Mouse (Mus musculus) right cerebral cortex, adult 18-20 months (tissue): Measurements from ENCODE around the gene Pabpc1l.
"Not testable (repeated sequence)": the region's sequence is repeated elsewhere in the genome, so short reads cannot be mapped to it uniquely, and the experiment has no call there.

Source experiments
- DNase-seq: peaks from one replicate; pipeline ENCODE4 v3.0.0; 2022; ENCODE audit warnings: mixed read lengths

The Pabpc1l gene

DNA sequence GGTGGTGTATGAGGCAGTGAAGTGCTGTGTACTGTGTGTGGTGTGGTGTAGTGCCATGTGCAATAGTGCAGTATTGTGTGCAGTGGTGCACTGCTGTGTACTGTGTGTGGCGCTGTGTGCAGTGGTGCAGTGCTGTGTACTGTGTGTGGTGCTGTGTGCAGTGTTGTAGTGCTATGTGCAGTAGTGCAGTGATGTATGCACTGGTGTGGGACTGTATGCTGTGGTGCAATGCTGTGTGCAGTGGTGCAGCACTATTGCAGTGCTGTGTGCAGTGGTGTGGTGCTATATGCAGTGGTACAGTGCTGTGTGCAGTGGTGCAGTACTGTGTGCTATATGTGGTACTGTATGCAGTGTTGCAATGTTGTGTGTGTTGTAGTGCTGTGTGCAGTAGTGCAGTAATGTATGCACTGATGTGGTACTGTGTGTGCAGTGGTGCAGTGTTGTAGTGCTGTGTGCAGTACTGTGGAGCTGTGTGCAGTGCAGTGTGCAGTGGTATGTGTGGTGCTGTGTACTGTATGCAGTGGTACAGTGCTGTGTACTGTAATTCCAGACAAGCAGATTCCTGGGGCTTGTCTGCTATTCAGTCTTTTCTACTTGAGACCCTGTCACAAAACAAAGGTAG lies 13.3 kb downstream of the Pabpc1l start:
- DNase-seq, result no peak

DNA sequence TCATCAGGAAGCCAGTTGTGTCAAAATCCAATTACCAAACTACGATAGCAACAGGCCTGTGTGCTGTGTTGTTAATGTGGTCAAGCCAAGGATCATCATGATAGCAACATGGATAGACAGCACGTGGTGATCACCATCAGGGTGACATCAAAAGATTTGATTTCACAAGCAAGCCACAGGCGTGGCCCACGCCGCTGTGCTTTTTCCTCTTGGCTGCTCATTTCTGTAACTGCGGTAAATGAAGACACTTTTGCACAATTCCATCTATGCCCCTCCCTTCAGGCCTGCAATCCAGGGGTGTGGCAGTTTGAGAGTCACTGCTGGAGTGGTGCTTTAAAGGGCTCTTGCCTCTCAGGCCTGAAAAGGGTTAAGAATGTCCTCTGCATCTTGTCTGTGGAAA lies 15.7 kb downstream of the Pabpc1l start:
- no peak for DNase-seq

DNA sequence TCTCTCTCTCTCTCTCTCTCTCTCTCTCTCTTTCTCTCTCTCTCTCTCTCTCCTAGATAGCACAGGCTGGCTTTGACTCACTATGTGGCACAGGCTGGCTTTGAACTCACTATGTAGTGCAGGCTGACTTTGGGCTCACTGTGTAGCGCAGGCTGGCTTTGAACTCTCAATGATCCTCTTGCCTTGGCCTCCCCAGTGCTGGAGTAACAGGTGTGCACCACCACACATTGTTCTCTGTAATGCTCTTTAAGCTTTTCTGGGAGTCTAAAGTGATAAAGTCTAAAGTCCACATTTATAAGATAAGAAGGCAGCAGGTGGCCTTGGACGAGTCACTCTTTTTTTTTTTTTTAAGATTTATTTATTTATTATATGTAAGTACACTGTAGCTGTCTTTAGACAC lies 16.3 kb downstream of the Pabpc1l start:
- no peak for DNase-seq

DNA sequence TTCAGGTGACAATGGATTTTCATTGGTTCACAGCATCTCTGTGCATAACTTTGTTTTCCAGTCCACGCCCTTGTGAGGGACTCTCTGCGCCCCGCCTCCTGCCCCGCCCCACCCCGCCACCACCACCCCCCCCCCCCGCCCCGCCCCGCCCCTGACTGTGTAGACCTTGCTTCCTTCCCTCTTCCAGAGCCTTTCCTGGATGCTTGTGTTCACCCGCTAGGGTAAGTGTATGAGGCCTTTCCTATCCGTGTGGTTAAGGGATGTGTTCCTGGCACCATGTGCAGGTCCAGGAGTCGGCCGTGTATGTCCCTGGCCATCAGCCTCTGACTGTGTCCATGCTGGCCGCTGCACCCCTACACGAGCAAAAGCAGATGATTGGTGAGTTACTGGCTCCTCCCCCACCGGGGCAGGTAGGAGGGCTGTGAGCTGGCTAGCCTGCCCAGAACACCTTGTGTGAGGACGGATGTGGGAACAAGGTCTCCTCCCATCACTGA lies 22.0 kb downstream of the Pabpc1l start:
- DNase-seq, result no peak

DNA sequence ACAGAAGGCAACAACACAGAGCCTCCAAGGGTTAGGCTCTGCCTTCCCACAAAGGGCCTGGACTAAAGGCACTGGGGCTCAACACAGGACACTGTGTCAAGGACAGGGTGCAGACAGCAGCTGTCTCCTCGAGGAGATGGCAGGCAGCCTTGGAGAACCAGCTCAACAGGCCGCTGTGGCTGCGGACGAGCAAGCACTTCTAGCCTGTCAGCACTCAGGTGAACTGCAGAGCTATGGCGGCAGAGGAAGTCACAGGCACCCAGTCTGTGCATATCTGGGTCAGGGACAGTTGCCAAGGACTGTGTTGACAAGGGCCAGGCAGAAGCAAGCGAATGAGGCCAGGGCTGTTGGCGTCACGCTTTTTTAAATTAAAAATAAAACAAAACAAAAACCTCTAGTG lies 28.5 kb downstream of the Pabpc1l start:
- DNase-seq, result peak; percentile 33

DNA sequence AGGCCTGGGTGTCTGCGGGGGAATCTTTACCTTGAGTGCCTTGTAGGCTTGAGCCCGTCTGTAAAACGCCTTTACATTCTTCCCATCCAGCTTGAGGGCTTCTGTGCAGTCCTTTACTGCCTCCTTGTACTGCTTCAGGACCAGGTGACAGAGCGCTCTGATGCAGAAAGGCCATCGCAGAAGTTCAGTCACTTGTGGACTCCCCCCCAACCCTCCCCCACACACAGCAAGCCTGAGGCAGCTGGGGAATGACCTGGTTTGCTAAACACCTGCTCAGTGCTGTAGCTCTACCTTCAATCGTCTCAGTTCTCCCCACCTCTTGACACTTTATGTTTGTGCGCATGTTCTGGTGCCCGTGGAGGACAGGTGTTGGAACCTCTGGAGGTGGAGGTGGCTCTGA lies 29.4 kb downstream of the Pabpc1l start:
- no peak for DNase-seq

DNA sequence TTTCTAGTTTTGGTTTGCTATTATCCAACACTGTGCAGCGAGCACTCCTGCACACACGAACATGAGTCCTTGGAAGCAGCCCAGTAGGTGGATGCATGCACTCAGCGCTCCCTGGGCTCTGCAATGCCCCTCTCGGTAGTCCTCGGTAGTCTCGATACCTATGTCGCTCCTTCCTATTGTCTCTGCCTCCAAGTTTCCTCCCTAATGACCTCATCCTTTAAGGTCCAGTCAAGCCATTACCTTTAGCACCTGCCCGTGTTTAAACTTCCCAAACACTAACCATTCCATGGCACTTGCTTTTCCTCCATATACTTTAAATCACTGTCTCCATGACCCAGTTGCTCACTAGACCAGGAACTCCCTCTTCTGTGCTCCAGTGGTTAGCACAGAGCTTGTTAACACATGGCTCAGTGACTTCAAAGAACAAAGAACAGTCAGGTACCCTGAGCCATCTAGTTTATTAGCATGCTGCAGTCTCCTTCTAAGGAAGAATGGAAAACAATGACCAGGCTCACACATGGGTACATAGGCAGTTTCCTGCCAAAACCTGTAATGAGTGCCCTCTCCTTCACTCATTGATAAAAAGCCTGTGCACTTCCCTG lies 34.5 kb downstream of the Pabpc1l start:
- DNase-seq, result no peak

DNA sequence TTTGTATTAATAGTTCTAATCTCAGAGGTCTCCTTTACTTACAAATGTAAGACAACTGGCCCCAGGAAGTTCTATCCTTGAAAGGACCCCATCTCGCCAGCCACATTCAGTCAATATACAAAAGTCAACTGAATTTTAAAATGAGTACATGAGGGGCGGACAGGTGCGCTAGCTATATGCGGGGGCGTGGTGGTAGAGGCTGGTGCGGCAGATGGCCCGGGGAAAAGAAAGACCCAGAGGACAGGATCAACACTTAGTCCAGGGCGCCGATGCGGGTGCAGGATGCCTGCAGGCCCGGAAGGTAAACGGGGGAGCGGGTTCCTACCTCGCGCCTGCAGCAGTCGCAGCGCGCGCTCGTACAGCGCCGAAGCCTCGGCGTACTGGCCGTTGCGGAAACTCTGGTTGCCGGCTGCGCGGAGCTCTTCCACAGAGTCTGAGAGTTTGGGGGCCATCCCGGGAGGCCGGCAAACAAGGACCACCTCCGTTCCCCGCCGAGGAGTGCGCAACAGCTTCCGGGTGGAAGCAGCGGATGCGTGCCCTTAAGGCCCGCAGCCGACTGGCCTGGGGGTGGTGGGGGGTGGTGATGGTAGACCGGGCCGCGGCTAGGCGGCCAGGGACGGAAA lies 45.0 kb downstream of the Pabpc1l start, which contains the start of gene Stk4:
Stk4 (plus strand) TSS at position 181 of the 623 bp plus-strand sequence.
- no peak for DNase-seq

DNA sequence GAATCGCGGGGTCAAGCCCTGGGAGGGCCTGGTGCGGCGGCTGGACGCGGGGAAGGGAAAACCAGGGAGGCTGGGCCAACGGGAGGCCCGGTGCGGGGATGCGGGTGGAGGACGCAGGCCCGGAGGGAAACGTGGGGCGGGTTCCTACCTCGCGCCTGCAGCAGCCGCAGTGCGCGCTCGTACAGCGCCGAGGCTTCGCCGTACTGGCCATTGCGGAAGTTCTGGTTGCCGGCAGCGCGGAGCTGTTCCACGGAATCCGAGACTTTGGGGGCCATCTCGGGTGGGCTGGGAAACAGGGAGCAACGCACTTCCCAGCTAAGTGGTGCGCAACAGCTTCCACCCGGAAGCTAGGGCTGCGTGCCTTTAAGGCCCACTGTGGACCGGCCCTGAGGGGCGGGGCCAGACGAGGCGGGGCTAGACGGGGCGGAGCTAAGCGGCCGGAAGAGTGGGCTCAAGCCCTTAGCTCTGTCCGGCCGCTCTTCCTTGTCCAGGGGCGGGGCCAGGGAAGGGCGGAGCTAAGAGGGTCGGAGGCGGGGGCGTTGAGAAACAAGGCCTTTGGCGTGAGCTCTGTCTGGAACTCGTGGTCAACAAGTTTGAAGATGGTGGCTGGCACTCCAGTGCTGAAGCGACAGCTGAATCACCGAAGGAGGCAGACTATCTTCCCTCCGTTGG lies 45.7 kb downstream of the Pabpc1l start, which contains the start of gene Tomm34:
Tomm34 (minus strand) TSS at position 405 of the 672 bp plus-strand sequence.
- DNase-seq, result peak; percentile 91

DNA sequence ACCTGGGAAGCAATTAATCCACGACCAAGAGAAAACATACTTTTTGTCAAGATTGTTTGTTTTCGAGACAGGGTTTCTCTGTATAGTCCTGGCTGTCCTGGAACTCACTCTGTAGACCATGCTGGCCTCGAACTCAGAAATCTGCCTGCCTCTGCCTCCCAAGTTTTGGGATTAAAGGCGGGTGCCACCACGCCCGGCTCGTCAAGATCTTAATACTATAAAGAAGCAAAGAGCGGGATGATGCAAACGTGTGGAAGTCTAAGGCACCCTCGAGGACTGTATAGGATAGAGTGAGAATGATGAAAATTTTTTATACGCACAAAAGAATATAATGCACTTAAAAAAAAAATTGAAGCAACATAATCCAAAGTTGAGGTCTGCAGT lies 46.2 kb downstream of the Pabpc1l start:
- DNase-seq, result not testable (repeated sequence)

DNA sequence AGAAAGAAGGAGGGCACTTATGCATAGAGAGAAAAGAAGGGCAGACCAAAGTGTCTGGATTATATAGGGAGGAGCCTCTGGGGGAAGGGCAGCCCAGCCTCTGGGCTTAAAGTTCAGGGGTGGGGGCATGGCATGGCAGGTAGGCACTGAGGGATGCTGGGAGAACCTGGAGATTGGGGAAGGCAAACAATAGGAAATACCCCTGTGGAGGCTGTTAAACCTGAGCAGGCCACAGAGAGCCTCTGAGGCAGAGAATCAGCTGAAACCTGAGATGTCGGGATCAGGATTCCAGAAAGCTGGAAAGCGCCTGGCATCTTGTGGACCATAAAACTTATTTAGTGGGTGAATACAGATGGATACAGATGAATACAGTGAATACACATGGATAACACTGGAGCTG lies 46.9 kb downstream of the Pabpc1l start:
- no peak for DNase-seq

DNA sequence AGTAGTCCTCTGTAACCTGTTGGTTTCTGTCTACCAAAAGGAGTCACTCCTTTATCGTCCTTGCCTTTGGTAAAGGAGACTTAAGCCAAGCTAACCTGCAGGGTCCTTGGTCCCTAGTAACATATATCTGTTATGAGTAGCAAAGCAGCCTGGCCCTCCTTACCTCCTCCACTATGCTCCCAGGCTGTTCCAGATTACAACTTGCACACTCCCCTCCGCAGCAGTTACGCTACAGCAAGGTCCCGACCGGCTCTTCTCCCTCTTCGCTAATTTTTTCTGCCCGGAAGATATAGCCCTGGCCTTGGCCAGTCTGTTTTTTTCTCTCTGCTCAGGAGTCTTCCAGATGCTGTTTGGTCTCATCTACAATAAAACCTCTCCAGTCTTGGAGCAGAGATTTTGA lies 47.9 kb downstream of the Pabpc1l start:
- DNase-seq, result no peak

DNA sequence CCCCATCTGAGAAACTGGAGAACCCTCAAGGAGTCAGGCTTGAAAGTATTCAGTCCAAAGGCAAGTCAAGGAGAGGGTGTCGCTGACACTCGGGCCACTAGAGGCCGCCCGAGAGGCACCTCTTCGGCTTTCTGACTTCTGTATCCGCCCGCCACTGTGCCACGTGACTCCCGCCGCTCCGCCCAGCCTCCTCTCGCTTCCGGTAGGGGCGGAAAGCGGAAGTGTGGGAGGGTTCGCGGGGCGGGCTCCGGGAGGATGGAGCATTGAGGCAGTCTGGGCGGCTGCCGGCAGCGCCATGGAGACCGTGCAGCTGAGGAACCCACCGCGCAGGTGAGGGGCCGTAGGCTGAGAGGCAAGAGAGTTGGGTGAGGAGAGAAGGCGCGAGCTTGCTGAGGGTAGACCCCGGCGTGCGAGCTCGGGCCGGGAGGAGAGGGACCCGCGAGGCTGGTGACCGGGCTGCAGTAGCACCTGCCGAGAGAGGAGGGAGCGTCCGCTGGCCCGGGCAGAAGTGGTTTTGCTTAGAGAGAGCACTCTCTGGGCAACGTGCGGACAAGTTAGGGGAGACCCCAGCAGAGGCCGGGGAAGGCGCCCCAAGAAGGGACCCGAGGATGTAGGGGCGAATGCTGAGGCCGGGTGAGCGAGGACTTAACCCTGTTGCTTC lies 48.8 kb downstream of the Pabpc1l start:
- DNase-seq, result peak; percentile 98

DNA sequence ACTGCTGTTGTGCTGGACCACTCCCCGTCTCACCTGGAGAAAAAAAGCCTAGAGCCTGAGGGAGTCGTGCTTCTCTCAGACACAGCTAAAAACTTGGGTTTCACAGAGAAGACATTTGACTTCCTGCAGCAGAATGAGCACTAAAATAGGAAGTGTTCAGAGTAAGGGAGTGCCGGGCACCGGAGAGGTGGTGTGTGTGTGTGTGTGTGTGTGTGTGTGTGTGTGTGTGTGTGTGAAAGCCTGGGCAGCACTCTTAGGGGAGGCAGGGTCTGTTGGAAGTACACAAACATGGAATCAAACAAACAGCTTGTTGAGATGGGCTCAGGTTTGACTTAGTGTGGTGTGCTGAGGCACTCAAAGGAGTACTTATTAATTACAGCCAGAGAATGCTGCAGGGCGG lies 49.8 kb downstream of the Pabpc1l start:
- DNase-seq, result no peak

DNA sequence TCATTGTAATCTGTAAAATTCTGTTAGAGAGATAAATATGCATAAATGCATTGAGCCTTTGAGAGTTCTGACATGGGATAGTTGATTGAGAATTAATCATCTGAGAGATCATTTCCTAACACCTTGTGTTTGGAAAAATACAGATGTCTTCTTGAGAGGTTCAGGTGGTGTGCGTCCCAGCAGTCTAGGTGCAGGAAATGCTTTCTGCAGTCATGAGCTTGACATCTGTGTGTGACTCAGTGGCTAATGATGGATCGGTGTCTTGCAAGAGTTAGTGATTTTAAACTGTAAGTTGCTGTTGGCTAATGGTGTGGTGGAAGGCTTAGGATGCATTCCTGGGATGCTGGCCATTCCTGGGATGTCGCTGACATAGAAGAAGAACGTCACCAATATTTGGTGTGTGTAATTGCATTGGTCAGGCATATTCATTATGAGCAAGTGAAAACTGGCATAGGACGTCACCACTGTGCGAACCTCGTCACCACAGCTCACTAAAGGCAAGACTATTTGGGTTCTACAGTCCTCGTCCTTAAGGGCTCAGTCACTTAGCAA lies 51.7 kb downstream of the Pabpc1l start:
- no peak for DNase-seq

DNA sequence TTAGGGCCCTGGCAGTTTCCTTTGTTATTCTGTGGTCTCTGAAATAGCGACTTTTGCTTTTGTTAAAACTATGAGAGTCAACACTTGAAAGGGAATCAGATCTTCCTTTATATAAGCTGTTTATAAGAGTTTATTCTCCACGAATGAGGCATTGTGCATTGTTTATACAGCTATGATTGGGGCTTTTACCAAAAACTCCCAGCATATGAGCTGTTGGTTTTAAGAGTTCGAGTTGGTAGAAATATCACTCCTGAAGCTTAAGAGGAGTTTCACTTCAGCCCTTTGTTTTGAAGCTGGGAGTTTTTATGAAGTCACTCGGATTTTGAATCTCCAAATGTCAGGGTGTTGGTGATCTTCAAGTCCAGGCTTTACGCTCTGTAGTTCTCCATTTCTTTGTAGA lies 52.6 kb downstream of the Pabpc1l start:
- no peak for DNase-seq

DNA sequence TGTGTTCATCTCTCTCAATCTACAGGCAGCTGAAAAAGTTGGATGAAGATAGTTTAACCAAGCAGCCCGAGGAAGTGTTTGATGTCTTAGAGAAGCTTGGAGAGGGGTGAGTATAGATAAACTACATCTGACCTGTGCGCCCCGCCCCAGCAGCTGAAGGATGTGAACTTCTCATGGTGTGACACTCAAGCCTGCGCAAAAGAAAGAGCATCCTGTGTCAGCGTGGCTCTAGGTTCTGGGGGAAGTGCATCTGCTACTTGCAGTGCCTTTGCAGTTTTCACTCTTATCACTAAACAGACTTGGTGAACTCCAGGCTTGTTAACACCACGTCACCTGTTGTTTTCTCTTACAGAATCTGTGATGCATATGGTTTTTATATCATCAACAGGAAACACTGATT lies 54.2 kb downstream of the Pabpc1l start:
- no peak for DNase-seq

DNA sequence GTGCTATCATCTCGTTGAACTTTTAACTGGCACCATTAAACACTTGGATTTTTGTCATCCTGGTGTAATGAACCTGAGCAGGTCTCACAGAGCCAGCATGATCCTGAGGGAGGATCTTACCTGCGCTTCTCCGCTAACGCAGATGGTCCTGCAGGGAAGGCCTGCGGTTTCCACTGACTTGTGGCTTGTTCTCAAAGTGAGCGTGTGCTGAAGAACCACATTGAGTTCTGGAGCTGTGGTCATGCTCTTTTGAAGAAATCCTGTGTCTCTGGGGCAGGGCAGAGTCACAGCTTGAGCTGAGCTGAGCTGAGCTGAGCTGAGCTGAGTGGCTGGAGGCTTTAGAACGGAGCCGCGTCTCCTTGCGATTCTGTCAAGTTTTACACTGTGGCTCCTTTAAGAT lies 56.3 kb downstream of the Pabpc1l start:
- DNase-seq, result no peak

DNA sequence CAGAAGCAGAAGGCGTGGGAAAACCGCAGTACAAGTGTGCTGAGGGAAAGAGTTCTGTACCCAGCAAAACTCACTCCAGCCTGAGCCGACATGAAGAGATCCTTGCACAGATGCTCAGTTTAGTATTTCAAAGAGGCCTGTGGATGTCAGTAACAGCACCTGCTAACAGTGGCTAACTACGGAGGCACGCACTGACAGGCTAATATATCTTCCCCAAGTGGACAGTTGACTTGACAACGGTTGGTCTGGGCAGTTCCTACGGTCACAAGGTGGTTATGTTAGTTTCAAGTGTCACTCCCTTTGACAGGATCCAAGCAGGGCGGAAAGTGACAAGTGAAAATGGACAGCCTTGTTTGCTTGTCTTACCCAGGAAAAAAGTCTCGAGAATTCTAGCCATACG lies 56.9 kb downstream of the Pabpc1l start:
- DNase-seq, result no peak

DNA sequence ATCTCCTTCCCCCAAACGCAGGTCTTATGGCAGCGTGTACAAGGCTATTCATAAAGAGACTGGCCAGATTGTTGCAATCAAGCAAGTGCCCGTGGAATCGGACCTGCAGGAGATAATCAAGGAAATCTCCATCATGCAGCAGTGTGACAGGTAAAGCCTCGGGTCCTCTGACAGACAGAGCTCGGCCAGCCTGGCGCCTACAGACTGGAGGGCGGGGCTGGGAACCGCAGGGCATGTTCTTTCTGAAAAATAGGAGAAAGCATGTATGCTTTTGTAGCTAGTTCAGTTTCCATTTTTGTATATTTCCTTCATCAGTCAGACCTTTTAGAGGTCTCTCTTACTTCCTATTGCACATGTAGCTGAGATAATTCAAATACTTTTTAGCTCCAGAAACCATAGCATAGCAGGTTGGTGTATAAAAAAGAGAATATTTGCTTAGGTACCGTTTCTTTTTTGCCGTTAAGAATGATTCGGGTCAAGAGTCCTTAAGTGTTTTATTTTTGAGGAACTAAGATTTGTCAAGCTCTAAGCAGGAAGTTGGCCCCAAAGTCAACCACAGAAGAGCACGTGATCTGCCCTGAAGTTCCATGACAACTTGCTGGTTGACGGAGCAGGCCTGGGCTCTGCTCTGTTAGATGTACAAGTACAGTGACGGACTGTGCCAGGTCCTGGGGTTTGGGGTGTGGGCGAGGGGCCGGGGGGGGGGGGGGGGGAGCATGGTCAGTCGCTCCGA lies 58.5 kb downstream of the Pabpc1l start:
- DNase-seq, result no peak

DNA sequence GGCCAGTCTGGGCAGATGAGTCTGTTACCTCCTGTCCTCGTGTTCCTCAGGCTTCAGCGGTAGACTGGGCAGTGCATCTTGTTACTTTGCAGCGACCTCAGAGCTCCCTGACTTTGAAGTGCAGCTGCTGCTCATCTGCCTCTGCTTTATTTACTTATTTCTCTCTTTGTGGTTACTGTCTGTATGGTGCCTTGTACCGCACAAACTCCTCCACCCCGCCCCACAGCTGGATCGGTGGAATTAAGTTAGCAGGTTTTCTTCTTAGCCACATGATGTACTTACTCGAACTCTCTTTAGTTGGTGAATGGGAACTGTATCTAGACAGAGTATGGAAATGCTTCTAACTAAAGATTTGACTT lies 59.1 kb downstream of the Pabpc1l start:
- no peak for DNase-seq

DNA sequence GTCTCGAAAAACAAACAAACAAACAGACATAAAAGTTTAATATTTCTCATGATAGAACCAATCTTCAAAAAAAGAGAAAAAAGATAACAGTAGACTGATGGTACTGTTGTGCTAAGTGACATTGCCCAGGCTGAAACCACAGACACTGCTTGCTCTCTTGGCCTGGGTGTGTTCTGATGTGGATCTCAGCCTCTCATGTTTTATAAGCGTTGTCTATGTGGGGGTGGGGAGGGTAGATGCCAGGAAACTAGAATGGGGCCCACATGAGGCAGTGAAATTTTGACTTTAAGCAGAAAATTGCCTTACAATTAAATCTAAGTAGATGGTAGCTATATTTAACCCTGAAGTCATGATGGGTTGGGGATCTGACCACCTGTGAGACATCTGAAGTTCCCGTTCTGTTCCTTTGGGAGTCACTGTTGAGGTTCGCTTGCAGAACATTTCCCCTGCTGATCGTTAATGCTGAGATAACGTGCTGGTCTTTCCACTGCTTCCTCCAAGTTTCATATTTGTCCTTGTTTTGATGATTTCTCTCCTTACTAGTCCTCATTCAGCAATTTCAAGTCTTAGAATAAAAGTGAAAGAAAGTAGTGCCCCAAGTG lies 62.3 kb downstream of the Pabpc1l start:
- DNase-seq, result no peak
